ENCODE assay signal across 7 mouse cellular contexts in genomic region chr12:85729022-85729944, GRCm38 (mm10). TPM values are rescaled to one million over a fixed set of nuclear protein-coding genes. Genes with fewer than 3 reads are reported as not detected.
DNase-seq lines count a peak whose midpoint lies in the region; ATAC-seq and TF ChIP-seq lines count a peak whose summit lies in the region.

No protein-coding gene starts in this region.

- ATAC-seq in Patski = no peak

- peak; percentile 86 for TF ChIP-seq CTCF in Patski (IDR thresholded peaks at IDR 0.05)

- H3K27me3 ChIP-seq in Patski = no peaks in the 10 kb centered on the region

- CTCF ChIA-PET in Patski (lab: Charles Lee) = interaction anchor here (1.2 to 2.3 kb wide), 6 partner anchors 9 to 534 kb away, joined by 3 to 14 read pairs (median 4); no protein-coding TSS in a partner anchor

- peak; percentile 39 to 50 for DNase-seq in CD8-positive naive resting alpha-beta T cell, adult 2 months (ENCODE audit: low read depth in 2 of 2, low spot score in 2 of 2)
- DNase-seq in Patski (ENCODE audit: low read depth, low spot score) = no peak
- peak; percentile 36 for DNase-seq in cerebellum, adult 9-11 months
- DNase-seq in gastrocnemius, postnatal 25 days = peak; percentile 8
- peak; percentile 73 for DNase-seq in kidney, postnatal 14 days
- peak; percentile 81 for DNase-seq in lung, postnatal 14 days
- peak; percentile 28 for DNase-seq in right cerebral cortex, postnatal 25 days

- in situ Hi-C loops in Patski (cut with MboI; ENCODE audit: low pct_unique_long_range_greater_than_20kb) = no loop called here

- POLR2A ChIA-PET in Patski (lab: Charles Lee) = interaction anchor here (0.5 kb wide), 1 partner anchor 10 kb away, joined by 3 read pairs; no protein-coding TSS in a partner anchor

RNA-seq across cellular contexts. Expression of gene Flvcr2, which starts 17.1 kb away (rescaled TPM):
- polyA plus RNA-seq in Patski (2021) = 0.21 TPM
- under 1 TPM; 0.74 to 0.86 TPM for total RNA-seq in gastrocnemius, postnatal 25 days (2021)

RNA-seq across cellular contexts. Expression of gene Batf, which starts 42.8 kb away (rescaled TPM):
- polyA plus RNA-seq in Patski (2021) = not detected
- total RNA-seq in gastrocnemius, postnatal 25 days (2021) = under 1 TPM in 1 of 2 experiments, not detected in 1; 0.29 TPM
